Mouse (Mus musculus) neural tube, embryonic 14.5 days (tissue): ENCODE data around the gene Myadm. TPM values are rescaled to one million over a fixed set of nuclear protein-coding genes. Genes with fewer than 3 reads are reported as not detected.

ENCODE experiments used
- polyA plus RNA-seq: library from polyadenylated mRNA; unstranded; fragments of >200 nt; fragmentation: Nextera tagmentation; extraction: Ambion mirVana; gene quantifications from 2 replicates; pipeline ENCODE4 v1.2.1, GENCODE M21; 2014

Myadm gene
- polyA plus RNA-seq, 1 experiment from 2014 or later: 39.2 TPM

Other genes with a start within 250 kb of the Myadm start
- gene AU018091, start 119.9 kb upstream of the Myadm start, polyA plus RNA-seq: not detected in 2 replicates
- gene Nlrp12, start 39.3 kb upstream of the Myadm start, polyA plus RNA-seq: 0.04 TPM in 1 of 2 replicates, not detected in the other
- 0.88 and 1.5 TPM in 2 replicates for gene Prkcg, start 99 bp downstream of the Myadm start, polyA plus RNA-seq
- 4.2 and 5.1 TPM in 2 replicates for gene Cacng7, start 43.9 kb downstream of the Myadm start, polyA plus RNA-seq
- gene Cacng8, start 101.6 kb downstream of the Myadm start, polyA plus RNA-seq: 12.9 and 13.5 TPM in 2 replicates
- 0.29 TPM in 1 of 2 replicates, not detected in the other for gene Cacng6, start 135.1 kb downstream of the Myadm start, polyA plus RNA-seq
- not detected in 2 replicates for gene Tarm1, start 213.5 kb downstream of the Myadm start, polyA plus RNA-seq